Mouse (Mus musculus): Measurements from ENCODE around the gene Tspan12.

- TF ChIP-seq CTCF (IDR thresholded peaks at IDR 0.05; ENCODE audit: control insufficient read depth, insufficient read depth, insufficient read length) (no peak), USF1 (IDR thresholded peaks at IDR 0.05; ENCODE audit: low read depth) (no peak), MAX (IDR thresholded peaks at IDR 0.05) (no peak), MYOG (IDR thresholded peaks at IDR 0.05; ENCODE audit: control insufficient read depth, extremely low read depth, insufficient read length) (no peak), FOSL1 (IDR thresholded peaks at IDR 0.05; ENCODE audit: insufficient read depth, low read length, poor library complexity, severe bottlenecking) (no peak), MYOD1 (IDR thresholded peaks at IDR 0.05; ENCODE audit: control insufficient read depth, insufficient read length, low read depth) (no peak), CEBPB (IDR thresholded peaks at IDR 0.05; ENCODE audit: low read depth) (no peak)
Observed at GRCm38 (mm10) chr6:21790550-21791086, 61.7 kb downstream of the Tspan12 start.

All from C2C12 (cell line).